Mouse (Mus musculus) heart, adult 2 months (tissue): Measurements from ENCODE around the gene Aox4.

Experiments used
- CTCF ChIP-seq: fragments of 200-600 bp; IDR thresholded peaks from 2 replicates; pipeline ENCODE4 v1.8.1; 2022; ENCODE audit warnings: antibody characterized with exemption, mild to moderate bottlenecking, moderate library complexity
- POLR2A ChIP-seq: fragments of 200-500 bp; IDR thresholded peaks from 2 replicates; pipeline ENCODE4 v1.6.1; 2011; ENCODE audit warnings: mild to moderate bottlenecking, low read depth, low read length, control low read depth; ENCODE audit not compliant: insufficient read depth

GRCm38 (mm10) chr1:58270807-58271569 is 60.8 kb downstream of the Aox4 start:
- TF ChIP-seq CTCF = peak; percentile 59
- no peak for TF ChIP-seq POLR2A
